In the genomic region with DNA sequence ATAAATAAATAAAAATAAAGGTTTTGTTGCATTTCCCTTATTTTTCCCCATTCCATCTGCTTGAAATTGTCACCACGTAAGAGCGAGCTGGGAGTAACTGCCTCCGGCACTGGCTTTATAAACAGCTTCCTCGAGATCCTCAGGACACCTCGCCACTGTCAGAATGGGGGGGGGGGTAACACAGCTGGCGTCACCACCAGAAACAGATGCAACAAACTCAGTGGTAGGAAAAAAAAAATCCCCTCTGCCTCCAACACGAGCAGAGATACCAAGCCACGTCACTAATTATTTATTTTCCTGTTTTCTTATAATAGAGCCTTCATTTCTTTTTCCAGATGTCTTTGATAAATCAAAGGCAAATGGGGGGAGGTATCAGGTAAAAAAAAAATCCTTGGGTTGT, we compare ENCODE assay signal across 9 mouse cellular contexts. TPM values are rescaled to one million over a fixed set of nuclear protein-coding genes. Genes with fewer than 3 reads are reported as not detected.
DNase-seq lines count a peak whose midpoint lies in the region; ATAC-seq and TF ChIP-seq lines count a peak whose summit lies in the region.
"Had no signal": no experiment of that assay in that cellular context is flagged by ENCODE, and none has a peak within 500 bp of the region (broad histone marks: within the 10 kb centered on the region; RNA-seq: fewer than 3 reads in every experiment).

No protein-coding gene starts in this region.

- no peaks in the 10 kb centered on the region for H3K27me3 ChIP-seq in limb, embryonic 10.5 days (ENCODE audit: low read depth, poor library complexity, severe bottlenecking)
- H3K27me3 ChIP-seq in neural tube, embryonic 13.5 days, result 0 out of 2 replicates have a peak, but pooled peaks cover 7% of the 10 kb centered on the region

- H3K4me2 ChIP-seq in neural tube, embryonic 13.5 days, result peak overlapping the region; percentile 85

- no peak for ATAC-seq in neural tube, embryonic 13.5 days (ENCODE audit: low read depth)

- peaks cover 2% of the 10 kb centered on the region; the same call in 1 of the 2 replicates for H3K4me1 ChIP-seq in embryonic fibroblast, embryonic 13.5 days (ENCODE audit: control insufficient read depth, insufficient read depth, low read length)
- peaks cover 32% of the 10 kb centered on the region for H3K4me1 ChIP-seq in limb, embryonic 10.5 days
- H3K4me1 ChIP-seq in neural tube, embryonic 13.5 days (replicated peaks), result peaks cover 46% of the 10 kb centered on the region

- WGBS in limb, embryonic 10.5 days, result 44% methylated on average over 8 of the region's 8 CpGs
- 39% methylated on average over 8 of the region's 8 CpGs for WGBS in neural tube, embryonic 13.5 days

- peak overlapping the region; percentile 96 for H3K4me3 ChIP-seq in layer of hippocampus, adult 2 months
- peak overlapping the region; percentile 77 for H3K4me3 ChIP-seq in embryonic fibroblast, embryonic 13.5 days (ENCODE audit: insufficient read depth, low read length)
- H3K4me3 ChIP-seq in limb, embryonic 10.5 days, result peak overlapping the region; percentile 87; the same call in 1 of the 2 replicates
- H3K4me3 ChIP-seq in neural tube, embryonic 13.5 days, result peak overlapping the region; percentile 97

- no peaks in the 10 kb centered on the region for H3K9me3 ChIP-seq in limb, embryonic 10.5 days (replicated peaks)
- H3K9me3 ChIP-seq in neural tube, embryonic 13.5 days, result no peaks in the 10 kb centered on the region

- TF ChIP-seq CTCF in layer of hippocampus, adult 2 months (conservative IDR thresholded peaks at IDR 0.05), result no peak
- no peak for TF ChIP-seq CTCF in embryonic fibroblast, embryonic 13.5 days (IDR thresholded peaks at IDR 0.05; ENCODE audit: borderline replicate concordance, insufficient read depth, low read length)

- H3K9ac ChIP-seq in neural tube, embryonic 13.5 days, result peak overlapping the region; percentile 98

- H3K27ac ChIP-seq in layer of hippocampus, adult 2 months, result peak overlapping the region; percentile 97; the same call in 1 of the 2 replicates
- H3K27ac ChIP-seq in embryonic fibroblast, embryonic 13.5 days (ENCODE audit: insufficient read depth, low read length), result no peak overlapping the region
- no peak overlapping the region for H3K27ac ChIP-seq in limb, embryonic 10.5 days
- no peak overlapping the region for H3K27ac ChIP-seq in neural tube, embryonic 13.5 days (replicated peaks)

- H3K36me3 ChIP-seq in limb, embryonic 10.5 days, result peaks cover 14% of the 10 kb centered on the region
- H3K36me3 ChIP-seq in neural tube, embryonic 13.5 days, result peaks cover 12% of the 10 kb centered on the region

- TF ChIP-seq POLR2A in embryonic fibroblast, embryonic 13.5 days (IDR thresholded peaks at IDR 0.05; ENCODE audit: low read depth, low read length), result no peak

- no peak for DNase-seq in layer of hippocampus, adult 2 months (ENCODE audit: low spot score in 2 of 2)
- DNase-seq in layer of hippocampus, postnatal 14 days (ENCODE audit: low spot score in 2 of 2), result no peak
- DNase-seq in limb, embryonic 10.5 days (ENCODE audit: low spot score), result no peak
- no peak for DNase-seq in thymus, postnatal 4 days
- DNase-seq in urinary bladder, adult 2 months (ENCODE audit: low spot score), result no peak
- DNase-seq in spleen, postnatal 10 days (ENCODE audit: low spot score in 2 of 2), result no peak
- DNase-seq: cerebellum, postnatal 10 days had no signal

RNA-seq across cellular contexts. Expression of a gene that starts 1.9 kb away (rescaled TPM):
- 10 to 100 TPM; 61.0 to 63.7 TPM for total RNA-seq in layer of hippocampus, adult 2 months (2021)
- total RNA-seq in layer of hippocampus, postnatal 14 days (2021), result 10 to 100 TPM; 52.3 to 52.4 TPM
- 69.1 and 71.8 TPM in 2 replicates for polyA plus RNA-seq in embryonic fibroblast, embryonic 13.5 days (2011; ENCODE audit: insufficient read length, low read depth, missing spikeins)
- 18.5 and 18.8 TPM in 2 replicates for polyA plus RNA-seq in limb, embryonic 10.5 days (2016; fragmentation: Nextera tagmentation; extraction: Ambion mirVana)
- polyA plus RNA-seq in neural tube, embryonic 13.5 days (2015; fragmentation: Nextera tagmentation; extraction: Ambion mirVana), result 15.5 and 17.8 TPM in 2 replicates
- polyA plus RNA-seq in urinary bladder, adult 2 months (2012; rRNA removed), result 33.4 and 39.2 TPM in 2 replicates
